Mouse (Mus musculus): Measurements from ENCODE around the gene Adcy3.

The Adcy3 gene

DNA sequence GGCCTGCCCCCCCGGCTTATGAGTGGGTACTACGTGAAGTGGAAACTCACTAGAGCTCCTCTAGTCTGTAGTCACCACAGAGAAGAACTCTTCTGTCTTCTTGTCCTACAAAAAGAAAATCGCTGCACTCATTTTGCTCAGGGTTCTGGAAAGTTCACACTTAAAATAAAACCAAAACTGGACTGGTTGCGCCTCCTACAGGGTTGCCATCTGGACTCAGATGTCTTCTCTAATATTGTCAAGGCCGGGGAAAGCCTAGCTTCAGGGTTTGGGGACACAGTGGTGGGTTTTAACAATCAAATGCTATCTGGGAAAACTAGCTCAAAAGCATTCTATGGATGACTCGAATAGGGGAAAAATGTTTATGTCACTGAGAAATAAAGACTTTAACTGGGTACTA, 116.9 kb downstream of the Adcy3 start:
- DNase-seq, result peak; percentile 60 to 76

DNA sequence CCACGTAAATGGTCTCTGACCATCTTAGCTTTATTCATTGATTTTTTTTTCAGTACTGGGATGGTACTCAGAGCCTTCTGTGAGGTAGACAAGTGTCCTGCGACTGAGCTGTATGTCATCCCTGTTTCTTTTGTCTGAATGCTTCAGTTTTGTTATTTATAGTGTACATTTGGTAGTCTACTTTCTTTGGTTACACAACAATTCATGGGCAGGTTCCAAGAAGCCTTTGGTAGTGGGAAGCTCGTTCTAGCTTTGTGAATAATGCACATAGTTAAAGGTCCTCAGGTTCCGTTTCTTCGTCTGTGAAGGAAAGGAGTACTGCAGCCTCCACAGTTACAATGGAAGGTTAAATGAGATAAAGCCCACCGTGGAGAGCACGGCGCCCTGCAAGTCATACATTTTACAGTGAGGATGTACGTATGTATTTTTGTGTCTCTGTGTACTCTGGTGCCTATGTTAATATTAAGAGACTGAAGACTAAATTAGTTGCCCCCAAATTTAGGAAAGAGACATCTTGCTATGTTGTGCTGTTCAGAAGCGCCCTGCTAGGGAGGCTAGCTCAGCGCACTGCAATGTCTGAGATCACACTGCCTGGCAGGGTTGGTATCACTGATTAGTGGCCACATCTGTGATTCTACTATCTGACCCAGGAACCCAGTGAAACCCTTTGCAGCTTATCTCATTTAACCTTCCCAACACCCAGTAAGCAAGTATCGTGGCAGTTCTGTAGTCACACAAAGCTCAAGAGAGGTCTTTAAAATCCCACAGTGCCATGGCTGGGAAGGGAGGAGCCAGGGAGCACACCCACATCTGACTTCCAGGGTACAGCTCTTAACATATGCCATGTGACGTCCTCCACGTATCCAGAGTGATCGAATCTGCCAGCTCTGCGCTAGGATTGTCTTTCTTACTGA, 120.1 kb downstream of the Adcy3 start:
- no peak for DNase-seq
